Mouse (Mus musculus) erythroblast, embryonic 14.5 days (primary cell): ENCODE results near the gene Tubb2a. TPM values are rescaled to one million over a fixed set of nuclear protein-coding genes. Genes with fewer than 3 reads are reported as not detected.

ENCODE experiments used
- H3K27me3 ChIP-seq: 2 replicates; pipeline ENCODE4 v1.6.1; 2012; ENCODE audit warnings: inconsistent platforms; ENCODE audit not compliant: control insufficient read depth
- H3K36me3 ChIP-seq: 2 replicates; pipeline ENCODE4 v1.6.1; 2012; ENCODE audit warnings: mild to moderate bottlenecking, inconsistent platforms; ENCODE audit not compliant: control insufficient read depth
- H3K4me1 ChIP-seq: 2 replicates; pipeline ENCODE4 v1.6.1; 2012; ENCODE audit warnings: inconsistent platforms; ENCODE audit not compliant: control insufficient read depth
- H3K4me3 ChIP-seq: replicated peaks from 2 replicates; pipeline ENCODE3; 2012; ENCODE audit warnings: moderate library complexity, mild to moderate bottlenecking, inconsistent platforms
- H3K9me3 ChIP-seq: 2 replicates; pipeline ENCODE4 v1.6.1; 2012; ENCODE audit warnings: low read length, inconsistent platforms, mixed read lengths; ENCODE audit not compliant: control insufficient read depth
- GATA1 ChIP-seq: IDR thresholded peaks from 2 replicates; pipeline ENCODE4 v1.6.1; 2012; ENCODE audit warnings: low read length, inconsistent platforms, mixed read lengths
- TAL1 ChIP-seq: IDR thresholded peaks from 3 replicates; pipeline ENCODE4 v1.6.1; 2012; ENCODE audit warnings: low read length, inconsistent platforms, mixed read lengths
- polyA plus RNA-seq: library from polyadenylated mRNA; stranded (reverse); fragments of >175 nt; gene quantifications from 2 replicates; pipeline ENCODE4 v1.2.3, GENCODE M21; 2012

The Tubb2a gene
- polyA plus RNA-seq, 1 experiment: 6.1 TPM

GRCm38 (mm10) chr13:34062466-34062865 lies 15.3 kb downstream of the Tubb2a start:
- Histone ChIP-seq H3K4me3 (no peak overlapping the region), H3K9me3 (no peaks in the 10 kb centered on the region), H3K4me1 (peaks cover 4% of the 10 kb centered on the region; the same call in 1 of the 2 replicates), H3K36me3 (no peaks in the 10 kb centered on the region; the same call in 1 of the 2 replicates), H3K27me3 (no peaks in the 10 kb centered on the region)
- TF ChIP-seq TAL1 (no peak), GATA1 (no peak)

DNA sequence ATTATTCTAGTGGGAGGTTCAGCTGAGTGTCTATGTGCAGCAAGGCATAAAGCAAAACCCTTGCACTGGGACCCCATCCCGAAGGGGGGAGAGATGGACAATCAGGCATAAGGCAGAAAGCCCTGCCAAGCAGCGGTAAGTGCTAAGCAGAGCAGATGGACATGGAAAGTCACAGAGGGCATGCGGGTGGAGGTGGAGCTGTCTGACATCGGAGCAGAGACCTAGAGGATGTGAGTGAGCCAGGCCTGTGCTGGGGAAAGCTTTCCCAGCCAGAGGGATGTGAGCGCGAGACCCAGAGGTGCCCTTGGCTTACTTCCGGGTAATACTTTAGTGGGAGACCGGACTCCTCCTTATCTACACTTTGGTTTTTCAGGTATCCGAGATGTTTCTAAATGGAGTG lies 17.7 kb downstream of the Tubb2a start:
- Histone ChIP-seq H3K27me3 (no peaks in the 10 kb centered on the region), H3K4me1 (peaks cover 4% of the 10 kb centered on the region; the same call in 1 of the 2 replicates), H3K4me3 (no peak overlapping the region), H3K36me3 (no peaks in the 10 kb centered on the region; the same call in 1 of the 2 replicates), H3K9me3 (peaks cover 3% of the 10 kb centered on the region; the same call in 1 of the 2 replicates)
- TF ChIP-seq GATA1: no peak
- TF ChIP-seq TAL1: no peak

DNA sequence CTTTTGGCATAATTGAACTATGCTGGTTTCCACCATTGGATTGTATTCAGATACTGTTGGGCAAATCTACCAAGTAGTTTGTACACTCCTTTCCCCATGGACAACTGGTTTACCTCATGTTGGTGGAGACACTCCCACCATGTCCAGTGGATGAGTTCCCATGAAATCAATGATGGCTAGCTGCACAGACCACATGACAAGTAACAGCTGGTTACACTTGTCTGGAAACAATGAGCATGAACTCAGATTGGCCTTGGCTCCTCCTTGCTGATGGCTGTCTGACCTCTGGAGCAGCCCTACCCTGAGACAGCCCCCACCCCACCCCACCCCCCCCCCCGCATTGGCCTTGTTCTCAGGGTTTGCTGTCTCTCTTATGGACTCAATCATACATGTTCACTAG lies 20.6 kb downstream of the Tubb2a start:
- H3K4me1 ChIP-seq: peaks cover 3% of the 10 kb centered on the region; the same call in 1 of the 2 replicates
- no peak overlapping the region for H3K4me3 ChIP-seq
- no peaks in the 10 kb centered on the region; the same call in 1 of the 2 replicates for H3K36me3 ChIP-seq
- H3K27me3 ChIP-seq: no peaks in the 10 kb centered on the region
- peaks cover 3% of the 10 kb centered on the region; the same call in 1 of the 2 replicates for H3K9me3 ChIP-seq
- TF ChIP-seq TAL1 (no peak), GATA1 (no peak)

DNA sequence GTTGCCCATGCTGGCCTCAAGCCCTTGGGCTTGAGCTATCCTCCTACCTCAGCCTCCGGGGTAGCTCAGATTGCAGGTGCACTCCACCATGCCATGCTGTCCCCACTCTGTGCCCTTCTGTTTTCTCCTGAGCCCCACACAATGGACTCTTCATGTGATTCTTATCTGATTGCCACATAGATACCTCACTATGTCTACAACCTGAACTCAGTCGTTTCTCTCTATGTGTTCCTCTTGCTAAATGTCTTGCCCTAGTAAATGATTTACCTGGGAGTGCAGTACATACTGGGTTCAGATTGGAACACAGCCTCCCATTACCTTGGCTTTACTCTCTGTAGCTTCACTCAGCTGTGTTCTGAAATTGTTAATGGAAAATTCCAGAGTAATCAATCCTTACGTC lies 22.8 kb downstream of the Tubb2a start:
- Histone ChIP-seq H3K36me3 (peaks cover 3% of the 10 kb centered on the region; the same call in 1 of the 2 replicates), H3K4me3 (no peak overlapping the region), H3K9me3 (peaks cover 3% of the 10 kb centered on the region; the same call in 1 of the 2 replicates), H3K4me1 (no peaks in the 10 kb centered on the region), H3K27me3 (no peaks in the 10 kb centered on the region)
- no peak for TF ChIP-seq TAL1
- TF ChIP-seq GATA1: no peak

GRCm38 (mm10) chr13:34054391-34054790 lies 23.4 kb downstream of the Tubb2a start:
- Histone ChIP-seq H3K36me3 (peaks cover 5% of the 10 kb centered on the region; the same call in 1 of the 2 replicates), H3K4me3 (no peak overlapping the region), H3K27me3 (no peaks in the 10 kb centered on the region), H3K4me1 (no peaks in the 10 kb centered on the region), H3K9me3 (peaks cover 3% of the 10 kb centered on the region; the same call in 1 of the 2 replicates)
- TF ChIP-seq GATA1: no peak
- TF ChIP-seq TAL1: no peak

GRCm38 (mm10) chr13:34053673-34054282 lies 24.0 kb downstream of the Tubb2a start:
- TF ChIP-seq GATA1 (no peak), TAL1 (no peak)
- Histone ChIP-seq H3K4me3 (no peak overlapping the region), H3K27me3 (no peaks in the 10 kb centered on the region), H3K36me3 (peaks cover 5% of the 10 kb centered on the region; the same call in 1 of the 2 replicates), H3K4me1 (no peaks in the 10 kb centered on the region), H3K9me3 (peaks cover 3% of the 10 kb centered on the region; the same call in 1 of the 2 replicates)

DNA sequence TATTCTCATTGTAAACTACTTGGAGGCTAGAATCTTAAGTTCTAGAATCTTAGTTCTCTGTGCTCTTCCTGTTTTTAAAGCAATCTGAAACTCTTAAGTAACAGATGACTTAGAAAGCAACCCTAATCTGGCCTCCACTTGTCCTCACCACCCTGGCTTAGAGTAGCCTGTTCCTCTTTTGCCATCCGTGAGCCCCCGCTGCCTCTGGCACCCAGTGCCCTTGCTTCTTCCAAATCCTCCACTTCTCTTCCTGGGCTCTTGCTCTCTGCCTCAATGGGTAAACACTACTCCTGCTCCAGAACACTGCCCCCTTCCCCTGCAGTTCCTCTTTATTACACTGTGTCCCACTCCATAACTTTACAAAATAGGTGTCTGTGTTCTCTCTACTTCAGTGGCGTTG lies 26.1 kb downstream of the Tubb2a start:
- Histone ChIP-seq H3K4me1 (no peaks in the 10 kb centered on the region), H3K9me3 (peaks cover 3% of the 10 kb centered on the region; the same call in 1 of the 2 replicates), H3K4me3 (no peak overlapping the region), H3K27me3 (no peaks in the 10 kb centered on the region), H3K36me3 (peaks cover 11% of the 10 kb centered on the region; the same call in 1 of the 2 replicates)
- TF ChIP-seq GATA1 (no peak), TAL1 (no peak)

DNA sequence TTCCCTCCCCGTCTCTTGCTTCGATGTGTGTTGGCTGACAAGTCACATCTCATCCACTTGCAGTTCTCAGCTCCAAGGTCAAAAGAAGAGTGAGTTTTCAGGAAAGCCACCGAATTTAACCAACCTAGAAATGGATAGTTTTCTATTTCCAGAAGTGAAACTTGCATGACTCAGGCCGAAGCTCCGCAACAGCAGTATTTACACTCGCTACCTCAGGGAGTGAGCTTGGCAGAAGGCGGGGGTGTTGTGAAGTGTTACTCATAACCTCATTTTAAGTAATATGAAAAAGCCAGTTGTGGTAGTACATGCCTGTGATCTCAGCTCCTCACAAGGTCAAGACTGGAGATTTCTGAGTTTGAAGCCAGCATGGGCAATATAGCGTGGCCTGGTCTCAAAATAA lies 27.3 kb downstream of the Tubb2a start:
- H3K27me3 ChIP-seq: no peaks in the 10 kb centered on the region
- peaks cover 11% of the 10 kb centered on the region; the same call in 1 of the 2 replicates for H3K36me3 ChIP-seq
- no peaks in the 10 kb centered on the region for H3K9me3 ChIP-seq
- no peaks in the 10 kb centered on the region for H3K4me1 ChIP-seq
- TF ChIP-seq GATA1 (no peak), TAL1 (no peak)
- H3K4me3 ChIP-seq: no peak overlapping the region

DNA sequence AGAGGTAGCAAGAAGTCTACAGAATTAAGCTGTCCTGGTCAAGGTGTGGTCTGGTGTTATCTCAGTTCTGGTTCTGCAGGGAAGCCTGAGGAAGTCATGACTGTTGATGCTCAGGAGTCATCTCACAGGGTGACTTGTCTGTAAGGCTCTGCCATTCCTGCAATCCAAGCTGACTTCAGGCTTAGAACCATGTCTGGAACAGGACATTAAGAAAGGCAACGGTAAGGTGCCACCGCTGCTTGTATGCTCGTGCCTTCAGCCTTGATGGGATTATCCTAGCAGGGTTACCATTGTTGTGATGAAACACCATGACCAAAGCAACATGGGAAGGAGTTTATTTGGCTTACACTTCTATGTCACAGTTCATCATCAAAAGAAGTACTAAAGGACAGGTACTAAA lies 30.3 kb downstream of the Tubb2a start:
- Histone ChIP-seq H3K36me3 (peaks cover 11% of the 10 kb centered on the region; the same call in 1 of the 2 replicates), H3K4me3 (no peak overlapping the region), H3K9me3 (no peaks in the 10 kb centered on the region), H3K4me1 (no peaks in the 10 kb centered on the region), H3K27me3 (no peaks in the 10 kb centered on the region)
- TF ChIP-seq TAL1 (no peak), GATA1 (no peak)
